8 mouse cellular contexts compared by ENCODE assay signal in genomic region chr3:89458372-89458964, GRCm38 (mm10). TPM values are rescaled to one million over a fixed set of nuclear protein-coding genes. Genes with fewer than 3 reads are reported as not detected.
DNase-seq lines count a peak whose midpoint lies in the region; ATAC-seq and TF ChIP-seq lines count a peak whose summit lies in the region.

No protein-coding gene starts in this region.

- H3K36me3 ChIP-seq in heart, embryonic 14.5 days (ENCODE audit: control insufficient read depth, insufficient read depth, low read length) = 0 out of 2 replicates have a peak, but pooled peaks cover 3% of the 10 kb centered on the region
- H3K36me3 ChIP-seq in liver, embryonic 15.5 days (replicated peaks) = no peaks in the 10 kb centered on the region
- H3K36me3 ChIP-seq in stomach, embryonic 14.5 days (ENCODE audit: control insufficient read depth, insufficient read depth, low read length) = peaks cover 3% of the 10 kb centered on the region; the same call in 1 of the 2 replicates

- H3K27ac ChIP-seq in gastrocnemius, adult 2 months = peak overlapping the region; percentile 89
- H3K27ac ChIP-seq in heart, embryonic 14.5 days (replicated peaks in 1 of 2; ENCODE audit: control insufficient read depth in 1 of 2, insufficient read depth in 1 of 2, low read depth in 2 of 2, low read length in 2 of 2) = peak overlapping the region; percentile 12 to 86; a peak in 3 of 4 replicates
- peak overlapping the region; percentile 85 for H3K27ac ChIP-seq in liver, embryonic 15.5 days (replicated peaks)
- no peak overlapping the region; the same call in 1 of the 2 replicates for H3K27ac ChIP-seq in stomach, embryonic 14.5 days (ENCODE audit: low read length)

- intact Hi-C loops in gastrocnemius, adult 2 months (cut with DNase I) = no loop called here

- no peaks in the 10 kb centered on the region for H3K27me3 ChIP-seq in heart, embryonic 14.5 days (ENCODE audit: control insufficient read depth, insufficient read depth, low read length)
- H3K27me3 ChIP-seq in liver, embryonic 15.5 days = no peaks in the 10 kb centered on the region
- no peaks in the 10 kb centered on the region for H3K27me3 ChIP-seq in stomach, embryonic 14.5 days (ENCODE audit: control insufficient read depth, insufficient read depth, low read length)

- no peaks in the 10 kb centered on the region for H3K9me3 ChIP-seq in heart, embryonic 14.5 days (ENCODE audit: control insufficient read depth, low read length)
- H3K9me3 ChIP-seq in liver, embryonic 15.5 days (replicated peaks) = no peaks in the 10 kb centered on the region
- no peaks in the 10 kb centered on the region for H3K9me3 ChIP-seq in stomach, embryonic 14.5 days (ENCODE audit: control insufficient read depth, low read depth, low read length)

- peak; percentile 62 for ATAC-seq in activated CD4-positive, CD25-positive, alpha-beta regulatory T cell, adult 4 months
- no peak for ATAC-seq in heart, embryonic 14.5 days (ENCODE audit: insufficient number of reproducible peaks, insufficient read depth, low FRiP score, low read depth)
- peak; percentile 70 for ATAC-seq in liver, embryonic 15.5 days (ENCODE audit: insufficient read depth)
- ATAC-seq in stomach, embryonic 14.5 days (ENCODE audit: insufficient number of reproducible peaks, insufficient read depth, low FRiP score, low read depth) = 0 out of 2 replicates have a peak, but pooled peaks have one; percentile 50

- DNase-seq in gastrocnemius, adult 2 months = no peak
- no peak for DNase-seq in gastrocnemius, postnatal 10 days
- no peak for DNase-seq in cerebellum, adult 18-20 months
- no peak for DNase-seq in urinary bladder, postnatal 14 days (ENCODE audit: low spot score)

- WGBS in heart, embryonic 14.5 days = 45% methylated on average over 13 of the region's 13 CpGs
- 39% methylated on average over 13 of the region's 13 CpGs for WGBS in liver, embryonic 15.5 days (ENCODE audit: insufficient replicate concordance)
- WGBS in stomach, embryonic 14.5 days = 43% methylated on average over 13 of the region's 13 CpGs

- H3K4me1 ChIP-seq in heart, embryonic 14.5 days (ENCODE audit: control insufficient read depth in 2 of 2, insufficient read depth in 2 of 2, low read length in 2 of 2) = peaks cover 5 to 22% of the 10 kb centered on the region in 2 experiments; a peak in 3 of 4 replicates
- H3K4me1 ChIP-seq in liver, embryonic 15.5 days (replicated peaks) = peaks cover 38% of the 10 kb centered on the region
- no peaks in the 10 kb centered on the region for H3K4me1 ChIP-seq in stomach, embryonic 14.5 days (ENCODE audit: control insufficient read depth, insufficient read depth, low read length)

- no peak for TF ChIP-seq CTCF in gastrocnemius, adult 2 months (IDR thresholded peaks at IDR 0.05)

- H3K4me2 ChIP-seq in heart, embryonic 14.5 days (ENCODE audit: low read length) = peak overlapping the region; percentile 64
- H3K4me2 ChIP-seq in liver, embryonic 15.5 days = peak overlapping the region; percentile 91
- H3K4me2 ChIP-seq in stomach, embryonic 14.5 days (replicated peaks; ENCODE audit: low read depth, low read length) = peak overlapping the region; percentile 79

- H3K9ac ChIP-seq in heart, embryonic 14.5 days (ENCODE audit: low read length) = no peak overlapping the region; the same call in 1 of the 2 replicates
- H3K9ac ChIP-seq in liver, embryonic 15.5 days = 0 out of 2 replicates have a peak overlapping the region, but pooled peaks have one; percentile 2
- H3K9ac ChIP-seq in stomach, embryonic 14.5 days (replicated peaks; ENCODE audit: low read depth, low read length) = no peak overlapping the region

- H3K4me3 ChIP-seq in gastrocnemius, adult 2 months = peak overlapping the region; percentile 91
- H3K4me3 ChIP-seq in heart, embryonic 14.5 days (ENCODE audit: control insufficient read depth in 1 of 2, insufficient read depth in 1 of 2, low read depth in 1 of 2, low read length in 2 of 2) = peak overlapping the region in 1 of 2 experiments; percentile 64; a peak in 2 of 4 replicates
- H3K4me3 ChIP-seq in liver, embryonic 15.5 days (replicated peaks) = peak overlapping the region; percentile 74
- H3K4me3 ChIP-seq in stomach, embryonic 14.5 days (ENCODE audit: low read depth, low read length) = peak overlapping the region; percentile 70

RNA-seq across cellular contexts. Expression of gene Pmvk, which starts 4.1 kb away (rescaled TPM):
- total RNA-seq in gastrocnemius, adult 2 months (2021) = 10 to 100 TPM in 1 of 2 experiments, 1 to 10 TPM in 1; 6.3 to 11.1 TPM
- total RNA-seq in gastrocnemius, postnatal 10 days (2021) = 1 to 10 TPM; 9.8 to 9.9 TPM
- polyA plus RNA-seq in activated CD4-positive, CD25-positive, alpha-beta regulatory T cell, adult 4 months (2017; shearing (Covaris generic)) = 10 to 100 TPM; 31.4 to 41.9 TPM
- 54.3 and 56.8 TPM in 2 replicates for polyA plus RNA-seq in heart, embryonic 14.5 days (2014; fragmentation: Nextera tagmentation; extraction: Ambion mirVana)
- polyA plus RNA-seq in liver, embryonic 15.5 days (2015; fragmentation: Nextera tagmentation; extraction: Ambion mirVana) = 35.7 and 38.4 TPM in 2 replicates
- polyA plus RNA-seq in stomach, embryonic 14.5 days (2014; fragmentation: Nextera tagmentation; extraction: Ambion mirVana) = 50.4 and 50.5 TPM in 2 replicates

RNA-seq across cellular contexts. Expression of gene Pbxip1, which starts 22.0 kb away (rescaled TPM):
- 100 to 1,000 TPM; 202 to 227 TPM for total RNA-seq in gastrocnemius, adult 2 months (2021)
- total RNA-seq in gastrocnemius, postnatal 10 days (2021) = 100 to 1,000 TPM; 155 to 167 TPM
- 10 to 100 TPM; 35.6 to 47.3 TPM for polyA plus RNA-seq in activated CD4-positive, CD25-positive, alpha-beta regulatory T cell, adult 4 months (2017; shearing (Covaris generic))
- 36.9 and 37.3 TPM in 2 replicates for polyA plus RNA-seq in heart, embryonic 14.5 days (2014; fragmentation: Nextera tagmentation; extraction: Ambion mirVana)
- polyA plus RNA-seq in liver, embryonic 15.5 days (2015; fragmentation: Nextera tagmentation; extraction: Ambion mirVana) = 7.4 and 8.1 TPM in 2 replicates
- 21.7 and 25.3 TPM in 2 replicates for polyA plus RNA-seq in stomach, embryonic 14.5 days (2014; fragmentation: Nextera tagmentation; extraction: Ambion mirVana)

RNA-seq across cellular contexts. Expression of gene Pygo2, which starts 28.5 kb away (rescaled TPM):
- total RNA-seq in gastrocnemius, adult 2 months (2021) = 10 to 100 TPM in 1 of 2 experiments, 1 to 10 TPM in 1; 9.5 to 10.1 TPM
- total RNA-seq in gastrocnemius, postnatal 10 days (2021) = 10 to 100 TPM; 15.9 to 22.2 TPM
- 1 to 10 TPM; 8.6 to 9.6 TPM for polyA plus RNA-seq in activated CD4-positive, CD25-positive, alpha-beta regulatory T cell, adult 4 months (2017; shearing (Covaris generic))
- polyA plus RNA-seq in heart, embryonic 14.5 days (2014; fragmentation: Nextera tagmentation; extraction: Ambion mirVana) = 24.3 and 27.8 TPM in 2 replicates
- polyA plus RNA-seq in liver, embryonic 15.5 days (2015; fragmentation: Nextera tagmentation; extraction: Ambion mirVana) = 10.1 and 10.6 TPM in 2 replicates
- 39.7 and 49.2 TPM in 2 replicates for polyA plus RNA-seq in stomach, embryonic 14.5 days (2014; fragmentation: Nextera tagmentation; extraction: Ambion mirVana)

RNA-seq across cellular contexts. Expression of gene Shc1, which starts 40.2 kb away (rescaled TPM):
- total RNA-seq in gastrocnemius, adult 2 months (2021) = 10 to 100 TPM; 15.0 to 17.2 TPM
- total RNA-seq in gastrocnemius, postnatal 10 days (2021) = 10 to 100 TPM; 50.0 to 57.8 TPM
- polyA plus RNA-seq in activated CD4-positive, CD25-positive, alpha-beta regulatory T cell, adult 4 months (2017; shearing (Covaris generic)) = 10 to 100 TPM; 29.6 to 43.2 TPM
- polyA plus RNA-seq in heart, embryonic 14.5 days (2014; fragmentation: Nextera tagmentation; extraction: Ambion mirVana) = 48.0 and 50.5 TPM in 2 replicates
- polyA plus RNA-seq in liver, embryonic 15.5 days (2015; fragmentation: Nextera tagmentation; extraction: Ambion mirVana) = 44.8 and 50.6 TPM in 2 replicates
- polyA plus RNA-seq in stomach, embryonic 14.5 days (2014; fragmentation: Nextera tagmentation; extraction: Ambion mirVana) = 68.7 and 73.2 TPM in 2 replicates

RNA-seq across cellular contexts. Expression of gene Cks1b, which starts 40.3 kb away (rescaled TPM):
- total RNA-seq in gastrocnemius, adult 2 months (2021) = 1 to 10 TPM; 1.8 to 2.5 TPM
- 10 to 100 TPM; 19.7 to 22.3 TPM for total RNA-seq in gastrocnemius, postnatal 10 days (2021)
- polyA plus RNA-seq in activated CD4-positive, CD25-positive, alpha-beta regulatory T cell, adult 4 months (2017; shearing (Covaris generic)) = 10 to 100 TPM; 70.8 to 92.3 TPM
- 354 and 368 TPM in 2 replicates for polyA plus RNA-seq in heart, embryonic 14.5 days (2014; fragmentation: Nextera tagmentation; extraction: Ambion mirVana)
- 210 and 229 TPM in 2 replicates for polyA plus RNA-seq in liver, embryonic 15.5 days (2015; fragmentation: Nextera tagmentation; extraction: Ambion mirVana)
- 470 and 503 TPM in 2 replicates for polyA plus RNA-seq in stomach, embryonic 14.5 days (2014; fragmentation: Nextera tagmentation; extraction: Ambion mirVana)
